Mouse (Mus musculus) gonadal fat pad, adult 2 months (tissue): Measurements from ENCODE around the gene Nfib. TPM values are rescaled to one million over a fixed set of nuclear protein-coding genes. Genes with fewer than 3 reads are reported as not detected.

ENCODE experiments used
- DNase-seq: peaks from one replicate; pipeline ENCODE4 v3.0.0-alpha.2; 2012; ENCODE audit warnings: low read depth
- polyA plus RNA-seq: library from polyadenylated mRNA; depleted of rRNA; stranded (reverse); fragments of >200 nt; gene quantifications from 2 replicates; pipeline ENCODE4 v1.2.3, GENCODE M21; 2012

The Nfib gene
- polyA plus RNA-seq, 1 experiment, result 26.3 TPM

DNA sequence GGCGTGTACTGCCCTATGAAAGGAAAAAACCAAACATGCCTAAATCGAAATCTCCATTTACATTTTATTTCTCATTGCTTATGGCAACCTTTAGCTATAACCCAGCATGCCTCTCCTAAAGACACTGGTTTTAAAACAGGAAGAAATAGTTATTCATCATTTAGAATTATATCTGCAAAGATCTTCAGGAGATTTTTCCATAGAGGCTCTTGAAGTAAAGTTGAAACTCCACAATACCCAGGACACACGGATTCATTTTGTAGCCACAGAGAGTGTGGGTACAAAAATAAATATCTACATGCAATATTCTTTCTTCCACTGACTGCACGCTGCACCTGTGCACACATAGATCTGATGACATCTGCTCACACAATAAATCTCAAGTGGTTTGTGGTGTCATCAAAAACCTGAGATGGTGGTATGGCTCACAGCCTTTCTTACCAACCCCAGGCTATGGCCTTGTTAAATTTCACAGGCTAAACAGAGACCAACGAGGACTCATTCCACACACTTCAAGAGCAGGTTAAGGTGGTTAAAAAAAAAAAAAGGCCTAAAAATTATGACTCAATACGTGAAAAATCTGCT, 189.2 kb downstream of the Nfib start:
- no peak for DNase-seq

- DNase-seq, result no peak
These were observed 190.6 kb downstream of the Nfib start for GRCm38 (mm10) chr4:82514921-82515320.

DNA sequence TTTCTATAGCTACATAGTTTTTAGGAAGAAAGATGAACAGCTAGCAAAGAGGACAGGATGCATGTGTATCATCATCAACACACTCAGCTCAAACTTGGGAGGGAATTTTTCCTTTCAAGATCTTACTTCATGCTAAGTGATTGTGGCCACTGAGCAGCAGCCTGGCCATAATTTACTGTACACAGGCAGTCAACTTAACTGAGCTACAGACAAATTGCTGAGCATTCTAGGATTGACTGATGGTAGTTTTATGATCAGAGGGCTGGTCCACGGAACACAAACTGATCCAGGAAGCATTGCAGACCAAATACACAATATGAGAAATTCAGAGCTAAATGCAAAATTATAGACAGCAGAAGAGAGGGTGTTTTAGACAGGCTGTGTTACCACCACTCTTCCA, 191.2 kb downstream of the Nfib start:
- DNase-seq, result no peak

DNA sequence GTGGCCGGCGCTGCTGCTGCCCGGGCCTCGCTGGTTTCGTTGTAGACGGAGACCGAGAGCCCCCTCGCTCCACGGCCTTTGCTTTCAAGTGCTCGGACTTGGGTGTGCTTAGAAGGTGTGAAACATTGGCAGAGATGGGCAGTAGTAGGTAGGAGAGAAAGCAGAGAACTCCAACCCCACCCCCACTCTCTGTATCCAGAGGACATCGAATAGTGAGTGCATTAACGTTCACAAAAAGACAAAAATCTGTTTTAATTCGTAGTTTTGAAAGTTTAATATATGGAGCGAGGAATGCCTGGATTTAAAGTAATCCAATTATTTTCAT, 192.2 kb downstream of the Nfib start:
- DNase-seq, result no peak

- no peak for DNase-seq
These were observed 192.7 kb downstream of the Nfib start for GRCm38 (mm10) chr4:82512743-82513425.

DNA sequence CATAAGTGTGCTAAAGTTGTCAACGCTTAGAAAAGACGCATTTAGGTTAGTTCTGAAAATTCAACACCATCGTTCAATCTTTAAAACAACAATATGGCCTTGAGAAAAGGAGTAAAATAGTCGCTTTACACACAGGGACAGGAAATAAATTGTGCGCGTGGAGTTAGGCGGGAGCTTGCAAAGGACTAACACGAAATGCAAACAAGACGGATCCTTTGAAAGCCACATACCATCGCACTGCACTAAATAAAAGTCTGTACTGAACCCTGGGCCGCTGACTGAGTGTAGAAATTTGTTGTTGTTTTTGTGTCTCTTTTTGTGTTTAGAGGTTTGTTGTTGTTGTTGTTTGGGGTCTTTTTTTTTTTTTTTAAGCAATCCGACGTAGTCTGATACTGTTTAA, 193.2 kb downstream of the Nfib start:
- DNase-seq, result no peak

DNA sequence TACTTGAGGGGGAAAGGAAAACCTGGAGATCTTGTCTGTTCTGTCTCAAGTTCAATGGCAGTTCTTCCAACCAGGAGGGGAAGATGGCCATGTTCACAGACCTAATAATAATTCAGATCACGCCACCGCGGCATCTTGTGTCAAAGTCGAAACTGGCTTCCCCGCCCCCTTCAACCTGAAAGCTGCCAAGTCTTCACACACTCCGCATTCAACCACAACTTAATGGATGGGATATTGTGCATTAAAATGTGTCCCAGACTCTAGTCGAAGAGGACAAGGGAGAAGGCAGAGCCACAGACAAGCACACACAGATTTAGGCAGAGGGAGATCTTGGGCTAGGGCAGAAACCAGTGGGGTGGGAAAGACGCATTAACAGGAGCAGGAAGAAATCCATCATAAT, 194.0 kb downstream of the Nfib start:
- DNase-seq, result no peak

DNA sequence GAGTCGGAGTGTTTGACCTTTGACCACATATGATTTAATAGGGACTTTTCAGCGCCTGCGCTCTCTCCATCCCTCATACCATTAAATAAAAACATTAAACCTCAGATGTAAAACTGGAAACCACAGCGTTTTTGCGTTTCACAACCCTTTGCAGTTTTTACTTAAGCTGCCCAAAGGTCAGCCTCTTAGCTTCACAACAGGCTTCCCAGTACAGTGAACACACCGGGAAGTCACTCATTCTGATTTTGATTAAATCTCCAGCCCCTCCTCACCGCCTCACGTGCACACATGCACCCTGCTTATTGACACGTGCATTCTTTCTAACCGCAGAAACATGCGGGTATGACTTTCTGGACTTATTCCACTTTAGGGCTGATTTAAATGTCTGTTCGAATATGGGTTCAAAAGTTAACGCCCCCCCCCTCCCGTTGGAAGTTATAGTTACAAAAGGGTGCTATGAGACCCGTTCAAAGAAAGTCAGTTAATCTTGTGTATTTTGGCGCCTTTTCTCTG, 194.5 kb downstream of the Nfib start:
- no peak for DNase-seq

- DNase-seq, result no peak
These were observed 195.8 kb downstream of the Nfib start for GRCm38 (mm10) chr4:82509771-82510170.

DNA sequence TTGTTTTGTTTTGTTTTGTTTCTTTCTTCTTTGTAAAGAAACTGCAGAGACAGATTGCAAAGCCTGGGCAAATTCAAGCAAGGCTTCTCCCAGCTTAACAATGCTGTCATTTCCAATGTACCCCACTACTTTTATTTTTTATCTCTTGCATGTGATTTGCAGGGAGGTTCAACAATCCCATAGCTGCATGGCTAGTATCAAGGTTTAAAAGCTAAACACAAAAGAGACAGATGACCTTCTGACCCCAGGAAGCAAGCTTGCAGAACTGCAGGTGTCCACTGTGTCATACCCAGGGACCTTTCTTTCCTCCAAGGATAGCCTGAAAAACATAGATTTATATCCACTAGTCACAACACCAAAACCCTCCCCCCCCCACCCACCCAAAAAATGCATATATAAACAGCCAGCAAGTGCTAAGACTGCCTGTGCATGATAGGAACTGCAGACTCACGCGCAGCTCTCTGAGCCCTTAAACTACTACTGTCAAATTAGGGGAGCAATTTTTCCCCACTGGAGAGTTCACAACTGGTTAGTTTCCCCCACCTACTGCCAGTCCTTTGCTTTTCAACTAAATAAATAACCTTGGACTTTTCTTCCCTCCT, 196.3 kb downstream of the Nfib start:
- no peak for DNase-seq

DNA sequence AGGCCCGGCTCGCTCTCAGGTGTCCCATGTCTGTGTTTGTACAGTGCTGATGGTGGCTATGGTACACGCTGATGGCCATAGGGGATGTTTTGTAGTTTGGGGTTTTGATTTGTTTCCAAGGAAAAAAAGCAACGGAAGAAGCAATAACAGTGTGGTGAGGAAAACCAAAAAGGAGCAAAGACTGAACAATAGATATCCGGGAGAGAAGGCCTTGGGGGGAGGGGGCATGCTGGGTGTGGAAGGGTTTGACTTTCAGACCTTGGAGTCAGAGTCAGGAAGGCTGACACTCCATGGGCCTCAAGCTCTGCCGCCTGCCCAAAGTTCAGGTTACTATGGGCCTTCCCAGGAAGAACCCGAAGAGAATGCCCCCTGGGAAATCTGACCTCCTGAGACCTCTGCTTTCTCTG, 197.3 kb downstream of the Nfib start:
- no peak for DNase-seq

DNA sequence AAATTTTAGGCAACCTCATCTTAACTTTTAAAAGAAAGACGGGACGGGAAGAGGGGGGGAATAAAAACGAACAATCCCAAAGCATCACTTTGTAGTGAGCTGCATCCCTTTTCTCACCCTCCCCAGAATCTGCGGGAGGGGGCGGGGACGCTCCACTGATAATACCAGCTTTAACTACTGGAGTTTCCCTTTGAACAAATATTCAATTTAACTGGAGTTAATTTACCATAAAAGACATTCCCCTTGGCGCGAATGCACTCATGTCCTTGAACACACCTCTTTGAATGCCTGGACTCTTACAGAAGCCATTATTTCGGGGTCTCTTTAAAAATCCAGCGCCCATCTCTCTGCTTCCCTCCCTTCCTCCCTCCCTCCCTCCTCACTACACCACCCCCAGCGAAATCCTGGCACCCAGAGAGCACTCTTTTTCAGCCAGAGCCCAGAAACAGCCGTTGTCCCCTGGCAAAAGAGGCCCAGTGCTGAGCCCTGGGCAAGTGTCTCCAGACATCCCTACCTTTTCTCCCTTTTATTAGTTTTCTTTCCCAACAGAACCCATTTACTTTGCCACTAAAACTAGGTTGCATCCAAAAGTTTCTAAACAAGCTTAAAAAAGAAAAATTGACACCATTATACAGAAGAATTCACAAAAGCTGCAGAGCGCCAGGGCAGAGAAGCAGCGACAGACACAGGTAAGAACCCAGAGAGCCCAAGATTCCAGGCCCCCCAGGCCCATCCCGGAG, 197.8 kb downstream of the Nfib start:
- no peak for DNase-seq

GRCm38 (mm10) chr4:82506731-82507331, 198.7 kb downstream of the Nfib start:
- no peak for DNase-seq

GRCm38 (mm10) chr4:82506081-82506730, 199.3 kb downstream of the Nfib start:
- no peak for DNase-seq

DNA sequence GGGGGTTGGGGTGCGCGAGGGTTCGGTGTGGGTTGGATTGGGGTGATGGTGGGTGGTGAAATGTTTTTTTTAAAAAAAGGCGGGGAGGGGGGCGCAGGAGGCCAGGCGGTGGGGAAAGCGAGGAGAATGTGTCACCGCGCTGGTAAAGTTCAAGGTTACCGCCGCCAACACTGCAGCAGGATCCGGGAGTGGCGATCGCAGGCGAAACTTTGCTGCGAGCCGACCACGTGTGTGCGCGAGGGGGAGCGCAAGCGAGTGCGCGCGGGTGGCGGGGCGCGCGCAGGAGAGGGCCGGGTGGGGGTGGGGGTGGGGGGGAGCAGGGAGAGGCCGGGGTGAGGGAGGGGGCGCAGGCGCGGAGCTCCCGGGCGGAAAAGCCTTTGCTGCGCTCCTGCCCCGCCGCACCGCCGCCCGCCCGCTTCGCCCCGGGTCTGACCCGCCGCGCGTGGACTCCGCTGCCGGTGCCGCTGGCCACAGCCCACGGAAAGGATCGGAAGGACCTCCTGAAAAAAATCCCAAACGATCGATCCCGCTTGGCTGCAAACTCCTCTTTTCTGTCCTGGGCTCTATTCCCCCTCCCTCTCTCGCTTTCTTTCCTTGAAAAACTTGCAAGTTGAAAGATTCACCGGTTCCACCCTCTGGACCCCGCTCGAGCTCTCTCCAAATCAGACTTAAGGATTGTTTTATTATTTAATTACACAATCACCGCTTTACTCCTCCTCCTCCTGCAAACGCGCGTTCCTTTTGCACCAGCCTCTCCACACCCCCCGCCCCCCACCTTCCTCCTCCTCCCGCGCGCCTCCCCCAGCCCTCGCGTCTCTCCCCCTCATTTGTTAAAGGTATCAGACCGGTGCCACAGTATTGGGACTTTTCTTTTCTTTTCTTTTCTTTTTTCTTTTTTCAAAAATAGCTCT, 200.2 kb downstream of the Nfib start:
- DNase-seq, result no peak

GRCm38 (mm10) chr4:82504284-82505120, 201.0 kb downstream of the Nfib start:
- no peak for DNase-seq

- DNase-seq, result no peak
These were observed 201.6 kb downstream of the Nfib start for GRCm38 (mm10) chr4:82504015-82504283.

DNA sequence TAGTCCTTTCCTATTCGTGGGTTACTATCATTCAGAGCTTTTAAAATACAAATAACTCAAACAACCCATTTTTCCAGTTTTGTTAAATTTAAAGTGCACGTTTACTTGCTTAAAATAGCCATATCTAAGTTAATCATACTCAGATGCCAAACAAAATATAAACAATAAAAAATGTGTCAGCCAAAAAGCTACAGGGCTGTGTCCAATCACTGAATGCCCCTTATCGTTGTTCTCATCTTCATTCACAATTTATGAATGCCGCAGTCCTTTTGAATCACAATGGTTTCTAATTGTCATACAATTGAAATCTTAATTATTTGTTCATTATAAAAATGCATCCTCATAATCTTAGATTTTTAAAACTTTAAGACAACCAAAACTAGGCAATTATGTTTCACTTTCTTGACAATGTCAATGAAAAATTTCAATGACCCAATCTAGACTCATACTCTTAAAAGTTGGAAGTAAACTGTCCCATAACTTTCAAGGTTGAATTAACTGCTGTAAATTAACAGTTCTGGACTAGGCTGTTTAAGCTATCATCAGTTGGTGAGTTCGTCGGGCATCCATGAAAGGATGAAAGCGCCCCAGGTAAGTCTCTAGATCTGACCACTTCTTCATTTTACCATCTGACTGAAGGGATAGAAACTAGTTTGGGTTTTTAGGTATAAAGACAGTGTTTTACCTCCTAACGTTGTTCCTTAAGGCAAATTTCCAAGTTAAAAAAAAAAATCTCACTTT, 202.1 kb downstream of the Nfib start:
- DNase-seq, result no peak

DNA sequence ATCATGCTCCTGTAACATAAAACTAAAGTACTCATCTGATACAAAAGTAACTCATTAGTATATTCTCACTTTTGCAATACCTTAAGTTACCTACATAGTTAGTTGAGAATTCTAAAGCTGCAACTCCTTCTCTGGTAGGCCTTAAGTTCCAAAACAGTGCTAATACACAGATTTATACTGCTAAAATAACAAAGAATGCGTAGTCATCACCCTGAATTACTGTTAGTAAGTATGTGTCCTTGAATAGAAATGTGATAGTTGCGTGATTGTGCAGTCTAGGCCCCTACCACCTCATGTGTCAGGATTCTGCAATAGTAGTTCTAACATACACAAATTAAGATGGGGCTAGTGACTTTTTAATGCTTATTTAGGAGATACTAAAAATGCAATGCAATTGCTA, 202.9 kb downstream of the Nfib start:
- no peak for DNase-seq
